Mouse (Mus musculus): ENCODE data around the gene Mto1.

The Mto1 gene

GRCm38 (mm10) chr9:78447973-78448873 lies at the start of gene Mto1, which contains the start of gene Gm17324:
Mto1 (plus strand) TSS chr9:78448208.
Gm17324 (minus strand) TSS chr9:78448786.
- in situ Hi-C loops (cut with MboI, MseI), result no loop called here

DNA sequence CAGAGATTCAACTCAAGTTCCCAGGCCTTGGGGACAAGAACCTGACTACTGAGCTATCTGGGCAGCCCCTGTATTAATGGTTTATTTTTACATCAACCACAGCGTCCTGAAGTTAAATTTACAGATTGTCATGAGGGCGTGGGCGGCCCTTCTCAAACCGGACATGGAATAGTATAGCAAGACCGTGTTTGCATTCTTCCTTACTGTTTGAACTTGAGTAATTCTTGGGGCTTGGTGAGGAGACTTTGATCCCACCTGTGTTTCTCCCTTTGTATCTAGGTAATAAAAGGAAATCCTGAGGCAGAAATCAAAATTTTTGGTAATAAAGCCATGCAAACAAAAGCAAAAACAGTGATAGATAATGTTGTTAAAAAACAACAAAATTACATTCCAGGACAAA lies 47.4 kb upstream of the Mto1 start:
- in situ Hi-C loops (cut with MboI, MseI), result no loop called here

GRCm38 (mm10) chr9:78401596-78401995 lies 46.4 kb upstream of the Mto1 start:
- in situ Hi-C loops (cut with MboI, MseI), result no loop called here

DNA sequence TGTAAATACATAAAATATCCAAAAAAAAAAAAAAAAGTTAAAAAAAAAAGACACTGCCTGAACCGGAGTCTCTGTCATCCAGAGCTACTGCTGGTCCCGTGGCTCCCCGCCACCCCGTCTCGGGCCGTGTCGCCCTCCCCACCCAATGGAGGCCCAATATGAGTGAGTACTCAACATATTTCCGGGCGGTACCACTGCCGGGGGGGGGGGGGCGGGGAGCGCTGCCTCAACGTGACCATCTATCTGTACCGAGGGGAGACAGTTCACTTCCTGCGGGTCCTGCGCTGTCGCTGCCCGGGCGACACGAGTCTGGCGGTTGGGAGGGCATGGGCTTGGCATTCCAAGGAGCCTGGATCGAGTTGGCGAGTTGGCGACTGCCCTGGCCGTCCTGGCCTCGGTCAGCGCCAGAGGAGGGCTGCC lies 20.6 kb upstream of the Mto1 start:
- in situ Hi-C loops (cut with MboI, MseI), result no loop called here

GRCm38 (mm10) chr9:78428185-78428584 lies 19.8 kb upstream of the Mto1 start:
- in situ Hi-C loops (cut with MboI, MseI), result no loop called here

GRCm38 (mm10) chr9:78428870-78429432 lies 19.1 kb upstream of the Mto1 start:
- in situ Hi-C loops (cut with MboI, MseI), result no loop called here

DNA sequence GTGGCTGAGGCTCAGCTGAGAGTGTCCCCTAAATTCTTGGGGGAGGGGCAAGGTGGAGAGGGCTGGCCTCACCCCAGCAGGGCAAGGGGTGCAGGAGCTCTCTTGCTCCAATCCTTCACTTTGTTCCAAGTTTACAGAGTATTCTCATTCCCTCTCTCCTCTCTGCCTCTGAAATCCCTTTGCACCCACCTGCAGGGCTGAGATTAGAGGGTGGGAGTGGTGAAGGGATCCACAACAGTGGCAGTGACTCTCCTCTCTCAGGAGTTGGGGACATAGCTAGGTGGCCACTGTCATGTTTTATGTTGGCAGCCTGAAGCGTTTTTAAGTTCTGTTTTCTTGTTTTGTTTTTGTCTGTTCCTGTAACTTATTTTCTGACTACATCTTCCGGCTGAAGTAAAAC lies 18.5 kb upstream of the Mto1 start:
- in situ Hi-C loops (cut with MboI, MseI), result no loop called here

DNA sequence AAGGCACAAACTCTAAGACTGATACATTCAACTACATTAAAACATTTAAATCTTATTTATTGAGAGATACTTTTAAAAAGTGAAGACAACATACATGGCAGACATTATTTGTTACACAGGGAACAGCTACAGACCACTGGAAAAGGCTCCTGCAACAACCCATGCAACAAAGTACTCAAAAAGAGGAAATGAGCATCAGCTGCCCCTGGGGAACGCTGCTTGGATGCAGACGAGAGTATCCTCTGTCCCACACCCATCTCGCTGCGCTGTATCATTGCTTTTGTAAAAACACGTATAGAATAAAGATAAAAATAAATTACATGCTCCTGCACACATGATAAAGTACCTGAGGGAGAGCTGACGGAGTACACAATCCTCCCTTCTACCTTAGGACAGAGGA lies 17.5 kb upstream of the Mto1 start:
- in situ Hi-C loops (cut with MboI, MseI), result no loop called here

- in situ Hi-C loops (cut with MboI, MseI), result no loop called here
Observed at GRCm38 (mm10) chr9:78432471-78432870, 15.5 kb upstream of the Mto1 start.

- in situ Hi-C loops (cut with MboI, MseI), result no loop called here
Observed at GRCm38 (mm10) chr9:78439426-78439825, 8.6 kb upstream of the Mto1 start.

DNA sequence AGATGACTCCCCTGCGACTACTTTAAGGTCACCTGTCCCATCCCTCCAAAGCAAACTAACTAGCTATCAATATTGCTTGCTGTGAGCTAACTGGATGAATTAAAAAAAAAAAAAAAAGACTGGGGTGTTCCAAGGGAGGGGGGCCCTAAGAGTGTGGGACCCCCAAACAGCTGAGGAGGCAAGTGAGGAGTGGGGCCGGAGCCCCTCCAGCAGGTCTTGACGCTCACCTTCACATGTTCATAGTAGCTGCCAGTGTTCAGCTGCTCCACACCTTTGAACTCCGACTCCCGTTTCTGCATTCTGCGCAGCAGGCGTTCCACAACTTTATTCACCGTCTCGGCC lies 5.8 kb upstream of the Mto1 start:
- in situ Hi-C loops (cut with MboI, MseI), result no loop called here

GRCm38 (mm10) chr9:78442579-78443392 lies 5.2 kb upstream of the Mto1 start, which contains the start of gene Cgas:
Cgas (minus strand) TSS chr9:78443237.
- in situ Hi-C loops (cut with MboI, MseI), result no loop called here

- in situ Hi-C loops (cut with MboI, MseI), result no loop called here
Observed at GRCm38 (mm10) chr9:78447606-78447972, 419 bp upstream of the Mto1 start.

GRCm38 (mm10) chr9:78450404-78450803 lies 2.4 kb downstream of the Mto1 start:
- in situ Hi-C loops (cut with MboI, MseI), result no loop called here

DNA sequence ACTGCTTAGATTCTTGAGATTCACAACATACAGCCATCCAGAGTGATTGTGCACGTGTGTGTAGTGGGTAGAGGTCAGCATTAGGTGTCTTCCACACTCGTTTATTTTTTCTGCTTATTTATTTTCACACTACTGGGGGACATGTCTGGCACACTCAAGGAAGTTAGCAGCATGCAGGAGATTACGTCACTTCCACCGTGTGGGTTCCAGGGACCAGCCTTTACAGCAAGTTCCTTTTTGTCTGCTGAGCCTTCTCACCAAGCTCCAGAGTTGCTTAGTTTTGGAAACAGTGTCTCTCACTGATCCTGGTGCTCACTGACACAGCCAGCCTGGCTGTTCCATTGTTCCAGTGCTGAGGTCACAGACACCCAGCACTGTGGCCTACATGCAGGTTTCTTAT lies 3.4 kb downstream of the Mto1 start:
- in situ Hi-C loops (cut with MboI, MseI), result no loop called here

DNA sequence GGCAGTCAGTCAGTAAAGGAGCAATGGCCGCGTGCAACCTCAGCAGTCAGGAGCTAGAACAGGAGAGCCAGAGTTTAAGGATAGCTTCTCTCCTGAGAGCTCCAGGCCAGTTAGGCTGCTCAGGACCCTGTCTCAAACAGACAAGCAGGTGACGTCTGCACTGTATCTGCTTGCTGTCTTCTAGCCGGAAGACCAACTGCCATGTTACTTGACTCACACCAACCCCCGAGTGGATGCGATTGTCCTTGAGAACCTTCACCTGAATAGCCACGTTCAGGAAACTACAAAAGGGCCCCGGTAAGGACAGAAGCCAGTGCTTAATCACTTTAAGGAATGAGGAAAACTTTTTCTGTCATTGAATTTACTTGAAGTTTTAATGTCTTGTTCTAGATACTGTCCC lies 9.0 kb downstream of the Mto1 start:
- in situ Hi-C loops (cut with MboI, MseI), result no loop called here

DNA sequence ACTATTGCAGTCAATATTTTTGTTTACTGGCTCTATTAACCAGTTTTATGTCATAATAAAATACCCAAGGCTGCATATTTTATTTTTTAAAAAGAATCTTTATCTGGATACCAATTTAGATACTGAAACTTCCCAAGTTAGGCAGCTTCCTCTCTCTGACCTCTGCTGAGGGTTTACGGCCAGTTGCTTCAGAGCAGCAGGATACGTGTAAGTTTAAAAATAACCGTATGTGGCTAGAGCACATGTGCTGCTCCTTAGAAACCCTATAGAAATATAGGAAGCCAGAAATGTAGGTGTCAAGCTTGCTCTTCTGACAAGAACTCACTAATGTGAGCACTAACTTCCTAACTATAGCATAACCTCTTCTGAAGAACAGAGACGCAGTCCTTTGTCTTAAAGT lies 15.3 kb downstream of the Mto1 start:
- in situ Hi-C loops (cut with MboI, MseI), result no loop called here

DNA sequence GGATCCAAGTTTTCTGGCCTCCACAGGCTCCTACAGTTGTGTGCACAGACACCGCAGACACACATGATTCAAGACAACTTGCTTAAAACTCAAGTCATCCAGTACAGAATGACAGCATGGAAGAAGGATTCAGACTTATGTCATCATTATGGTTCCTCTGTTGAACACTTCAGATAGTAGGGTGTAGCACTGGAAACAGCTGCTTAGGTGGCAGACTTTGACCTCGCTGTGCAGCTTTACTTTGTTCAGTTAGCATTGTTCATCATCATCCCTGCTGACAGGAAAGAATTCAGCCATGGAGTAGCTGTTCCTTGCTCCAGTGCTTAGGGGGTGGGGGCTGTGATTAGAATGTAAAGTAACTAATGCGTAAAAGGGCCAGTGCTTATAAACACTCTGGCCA lies 17.7 kb downstream of the Mto1 start:
- in situ Hi-C loops (cut with MboI, MseI), result no loop called here

DNA sequence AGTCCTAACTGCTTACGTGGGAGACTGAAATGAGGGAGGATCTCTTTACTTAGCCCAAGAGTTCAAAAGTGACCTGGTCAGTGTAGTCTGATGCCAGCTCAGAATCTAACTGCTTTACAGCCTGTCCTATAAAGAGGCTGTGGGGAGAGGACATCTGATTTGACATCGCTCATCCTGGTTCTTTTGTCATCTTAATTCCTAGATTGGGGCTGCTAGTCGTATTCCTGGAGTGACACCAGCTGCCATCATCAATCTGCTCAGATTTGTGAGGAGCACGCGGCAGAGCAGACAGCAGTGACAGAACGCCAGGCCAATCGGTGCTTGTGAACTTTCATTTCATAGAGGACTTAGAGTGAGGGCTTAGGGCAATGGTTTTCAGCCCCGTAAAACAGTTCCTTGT lies 25.6 kb downstream of the Mto1 start:
- in situ Hi-C loops (cut with MboI, MseI), result no loop called here

DNA sequence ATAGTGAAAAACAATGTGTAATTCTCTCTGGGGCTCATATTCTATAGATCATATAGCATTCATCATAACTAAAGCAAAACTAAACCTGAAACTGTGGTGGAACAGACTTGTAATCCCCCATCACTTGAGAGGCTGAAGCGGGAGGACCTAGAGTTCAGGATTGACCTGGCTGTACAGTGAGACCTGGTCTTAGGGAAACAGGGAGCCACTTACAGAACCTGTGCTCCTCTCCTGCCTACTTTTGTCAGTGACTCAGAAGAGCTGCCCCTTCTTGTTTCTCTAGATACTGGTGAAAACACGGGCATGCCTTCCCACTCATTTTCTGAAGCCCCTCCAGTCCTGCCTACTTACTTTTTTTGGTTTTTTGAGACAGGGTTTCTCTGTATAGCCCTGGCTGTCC lies 26.3 kb downstream of the Mto1 start:
- in situ Hi-C loops (cut with MboI, MseI), result no loop called here

DNA sequence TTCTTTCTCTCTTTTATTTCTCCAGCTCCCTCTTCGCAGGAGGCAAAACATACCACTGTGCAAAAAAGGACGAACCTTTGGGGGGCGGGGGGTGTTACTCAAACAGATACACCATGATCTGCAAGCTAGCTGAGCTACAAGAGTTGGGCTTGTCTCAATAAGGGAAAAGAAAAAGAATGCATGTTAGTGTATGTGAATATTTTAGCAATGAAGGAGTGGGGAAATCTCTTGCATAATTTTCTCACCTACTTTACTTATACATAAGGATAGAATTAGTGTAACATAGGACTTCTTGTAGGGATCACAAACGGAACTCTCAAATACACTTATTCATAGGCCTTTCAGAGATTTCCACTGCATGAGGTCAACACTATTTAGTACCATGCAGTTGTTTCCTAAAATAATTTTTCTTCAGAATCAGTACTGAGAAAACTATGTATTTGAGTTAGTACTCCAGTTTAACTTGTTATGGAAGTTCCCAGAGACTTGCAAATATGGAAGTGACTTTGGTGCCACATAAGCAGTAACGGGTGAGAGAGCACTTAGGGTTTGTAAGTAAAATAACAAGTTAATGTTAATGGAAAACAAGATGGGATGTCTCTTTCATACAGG lies 26.9 kb downstream of the Mto1 start:
- in situ Hi-C loops (cut with MboI, MseI), result no loop called here

- in situ Hi-C loops (cut with MboI, MseI), result no loop called here
Observed at GRCm38 (mm10) chr9:78475383-78475780, 27.4 kb downstream of the Mto1 start.
